Mouse (Mus musculus) MEL-GATA-1-ER (cell line): ENCODE results near the gene Jarid2.
A peak's percentile ranks its signal among the peaks of the same experiment; 100 is the strongest.
"Not testable (repeated sequence)": the region's sequence is repeated elsewhere in the genome, so short reads cannot be mapped to it uniquely, and the experiment has no call there.

Experiments used
- DNase-seq: peaks from one replicate; pipeline ENCODE4 v3.0.0-alpha.2; 2012; ENCODE audit warnings: low read depth; ENCODE audit errors: extremely low read depth

The Jarid2 gene

GRCm38 (mm10) chr13:44729424-44729971 lies at the start of gene Jarid2:
TSS of gene Jarid2 (plus strand) at chr13:44729474.
- no peak for DNase-seq

- no peak for DNase-seq
Measured at GRCm38 (mm10) chr13:44681051-44681450, 48.2 kb upstream of the Jarid2 start.

DNA sequence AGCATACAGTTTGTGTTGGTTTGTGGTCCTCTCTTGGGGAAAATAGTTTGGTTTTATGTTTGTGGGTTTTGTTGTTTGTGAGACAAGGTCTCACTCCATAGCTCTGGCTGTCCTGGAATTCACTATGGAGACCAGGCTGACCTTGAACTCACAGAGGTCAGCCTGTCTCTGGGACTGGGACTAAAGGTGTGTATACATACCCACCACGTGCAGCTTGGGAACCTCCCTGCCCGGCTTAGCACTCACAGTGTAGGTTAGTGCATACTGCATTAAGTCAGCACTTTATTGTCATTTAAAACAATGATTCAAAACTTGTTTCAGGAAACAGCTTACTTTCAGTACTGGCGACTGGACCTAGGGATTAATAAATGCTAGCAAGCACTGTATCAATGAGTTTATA lies 41.1 kb upstream of the Jarid2 start:
- no peak for DNase-seq

- DNase-seq, result peak; percentile 35
Measured at GRCm38 (mm10) chr13:44697628-44698027, 31.6 kb upstream of the Jarid2 start.

DNA sequence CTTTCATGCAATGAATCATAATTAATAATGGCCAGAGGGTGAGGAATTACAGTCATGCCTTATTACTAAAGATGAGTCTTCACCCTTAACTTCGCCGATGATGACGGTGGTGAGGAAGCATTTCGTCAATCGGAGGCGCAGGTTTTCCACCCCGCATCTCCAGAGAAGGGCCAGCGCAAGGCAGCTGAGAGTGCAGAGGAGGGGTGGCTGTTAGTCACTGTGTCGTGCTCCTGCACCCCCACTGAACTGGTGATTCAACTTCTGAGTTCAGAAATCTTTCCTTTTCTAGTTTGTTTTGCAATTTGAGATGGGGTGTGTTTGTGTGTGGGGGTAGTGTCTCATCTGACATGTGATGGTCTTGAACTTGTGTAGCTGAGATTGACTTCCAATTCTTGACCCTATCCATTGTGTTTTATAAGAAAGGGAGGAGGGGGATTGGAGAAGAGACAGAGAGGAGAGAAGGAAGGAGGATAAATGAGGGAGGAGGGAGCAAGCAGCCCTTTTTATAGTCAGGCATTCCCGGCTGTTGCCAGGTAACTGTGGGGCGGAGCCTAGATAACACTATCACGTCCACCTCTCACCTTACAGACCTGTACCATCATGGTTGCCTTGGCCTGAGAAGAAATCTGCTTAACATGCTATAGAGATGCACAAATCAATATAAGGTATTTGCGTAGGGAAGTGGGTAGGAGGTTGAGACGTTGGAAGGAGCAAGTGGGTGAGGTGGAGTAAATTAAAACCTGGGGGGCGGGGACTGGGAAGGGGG lies 25.1 kb upstream of the Jarid2 start:
- DNase-seq, result no peak

- DNase-seq, result no peak
Measured at GRCm38 (mm10) chr13:44705031-44705742, 24.1 kb upstream of the Jarid2 start.

DNA sequence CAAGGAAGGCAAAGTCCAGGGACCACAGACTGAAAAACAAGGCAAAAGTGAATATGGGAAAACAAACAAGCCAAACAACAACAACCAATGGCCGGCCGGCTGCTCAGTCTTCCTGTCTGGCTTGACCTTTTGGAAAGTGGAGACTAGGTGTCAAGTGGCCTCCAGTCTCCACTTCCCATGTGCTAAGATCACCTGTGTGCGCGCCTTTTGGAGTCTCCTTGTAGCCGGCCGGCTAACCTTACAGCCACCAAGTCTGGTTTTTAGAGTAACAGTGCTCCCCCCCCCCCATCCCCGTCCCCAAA lies 23.6 kb upstream of the Jarid2 start:
- DNase-seq, result no peak

DNA sequence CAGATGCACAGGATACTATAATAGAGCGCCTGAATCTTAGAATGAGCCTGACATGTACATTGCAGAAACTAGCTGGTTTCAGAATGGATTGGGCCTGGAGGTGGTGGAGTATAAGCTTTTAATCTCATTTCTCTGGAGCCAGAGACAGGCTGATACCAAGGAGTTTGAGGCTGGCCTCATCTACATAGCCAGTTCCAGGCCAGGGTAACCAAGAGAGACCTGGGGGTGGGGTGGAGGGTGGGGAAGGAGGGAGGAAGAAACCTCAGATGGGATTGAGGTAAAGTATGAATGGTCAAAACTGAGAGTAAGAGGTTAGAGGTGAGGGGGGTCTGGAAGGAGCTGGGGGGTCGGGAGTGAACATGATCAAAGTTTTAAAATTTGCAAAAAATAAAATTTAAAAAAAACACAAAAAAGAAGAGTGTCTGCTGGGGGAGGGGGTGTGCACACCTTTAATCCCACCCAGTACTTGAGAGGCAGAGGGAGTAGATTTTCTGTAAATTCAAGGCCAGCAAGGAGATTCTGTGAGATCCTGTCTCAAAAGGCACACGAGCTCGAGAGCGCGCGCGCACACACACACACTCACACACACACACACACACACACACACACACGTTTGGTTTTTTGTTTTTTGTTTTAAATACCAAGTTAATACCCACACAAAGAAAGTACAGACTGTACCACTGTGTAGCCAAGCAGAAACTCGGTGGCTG lies 22.9 kb upstream of the Jarid2 start:
- DNase-seq, result no peak

DNA sequence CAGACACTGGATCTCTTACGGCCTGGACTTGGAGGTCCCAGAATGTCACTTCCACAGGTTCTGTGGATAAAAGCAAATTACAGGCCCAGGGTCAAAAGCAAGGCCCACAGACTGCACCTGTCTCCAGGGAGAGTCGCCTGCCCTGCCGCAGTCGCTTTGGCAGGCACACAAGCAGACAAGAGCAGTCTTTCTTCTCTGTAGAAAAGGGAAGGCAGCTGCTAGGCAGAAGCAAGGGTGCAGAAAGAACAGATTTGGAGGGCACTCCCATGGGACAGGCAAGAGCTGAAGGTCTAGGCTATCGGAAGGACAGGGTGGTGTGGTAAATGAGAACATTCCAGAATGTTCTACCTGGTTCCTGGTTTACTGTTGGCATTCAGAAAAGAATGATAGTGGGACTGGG lies 22.1 kb upstream of the Jarid2 start:
- DNase-seq, result no peak

DNA sequence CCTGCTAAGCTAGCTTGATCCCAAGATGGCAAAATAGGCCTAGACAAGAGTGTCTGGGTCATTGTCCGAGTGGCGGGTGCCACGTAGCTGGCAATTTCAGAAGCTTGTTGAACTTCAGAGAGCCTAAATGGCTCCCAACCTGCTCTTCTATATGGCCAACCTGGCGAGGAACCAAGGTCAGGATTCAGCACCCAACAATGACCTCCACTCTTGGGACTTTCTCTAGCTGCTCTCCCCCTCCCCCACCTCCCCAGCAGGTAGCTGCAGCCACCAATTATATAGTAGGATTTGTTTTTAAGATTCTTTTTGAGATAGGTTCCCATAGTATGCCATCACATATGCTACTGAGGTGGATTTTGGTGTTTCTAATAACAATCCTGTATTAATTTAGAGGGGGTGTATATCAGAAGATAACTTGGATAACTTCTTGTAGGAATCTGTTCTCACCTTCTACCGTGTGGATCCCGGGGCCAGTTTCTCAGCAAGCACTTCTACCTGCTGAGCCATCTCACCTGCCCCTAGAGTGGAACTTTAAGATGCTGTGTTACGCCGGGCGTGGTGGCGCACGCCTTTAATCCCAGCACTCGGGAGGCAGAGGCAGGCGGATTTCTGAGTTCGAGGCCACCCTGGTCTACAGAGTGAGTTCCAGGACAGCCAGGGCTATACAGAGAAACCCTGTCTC lies 20.8 kb upstream of the Jarid2 start:
- no peak for DNase-seq

- no peak for DNase-seq
Measured at GRCm38 (mm10) chr13:44709747-44710480, 19.4 kb upstream of the Jarid2 start.

DNA sequence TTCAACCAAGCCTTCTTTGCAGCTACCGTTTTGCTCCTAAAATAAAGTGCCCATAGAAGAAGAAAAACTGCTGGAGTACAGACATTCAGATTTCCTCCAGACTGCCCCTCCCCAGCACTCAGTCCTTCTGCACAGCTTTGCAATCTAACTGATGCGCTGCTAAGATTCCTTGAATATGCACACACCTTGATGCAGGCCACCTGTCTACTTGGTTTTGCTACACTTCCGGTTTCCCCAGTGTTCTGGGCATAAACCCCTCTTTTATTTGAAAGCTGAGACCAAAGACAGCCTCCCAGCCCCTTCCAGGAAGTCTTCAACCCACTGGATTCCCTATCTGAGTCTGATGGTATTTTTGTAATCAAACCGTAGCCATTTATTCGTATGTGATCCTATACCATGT lies 18.2 kb upstream of the Jarid2 start:
- no peak for DNase-seq

DNA sequence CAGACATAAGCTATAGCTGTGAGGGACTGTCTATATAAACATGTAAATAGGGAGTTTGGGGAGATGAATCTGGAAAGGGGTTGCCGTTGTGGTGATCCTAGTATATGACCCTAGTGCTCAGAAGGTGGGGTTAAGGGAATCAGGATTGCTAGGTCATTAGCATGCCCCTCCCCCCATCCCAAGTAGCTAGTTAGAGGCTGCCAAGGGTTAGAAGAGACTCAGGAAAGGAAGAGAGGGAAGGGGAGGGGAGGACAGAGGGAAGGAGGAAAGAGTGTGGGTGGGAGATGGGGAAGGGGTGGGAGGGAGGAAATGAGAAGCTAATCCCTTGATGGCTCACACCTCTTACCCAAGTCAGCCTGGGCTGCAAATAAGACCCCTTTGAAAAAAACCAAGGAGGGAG lies 17.4 kb upstream of the Jarid2 start:
- no peak for DNase-seq

GRCm38 (mm10) chr13:44715187-44715885 lies 13.9 kb upstream of the Jarid2 start:
- DNase-seq, result no peak

DNA sequence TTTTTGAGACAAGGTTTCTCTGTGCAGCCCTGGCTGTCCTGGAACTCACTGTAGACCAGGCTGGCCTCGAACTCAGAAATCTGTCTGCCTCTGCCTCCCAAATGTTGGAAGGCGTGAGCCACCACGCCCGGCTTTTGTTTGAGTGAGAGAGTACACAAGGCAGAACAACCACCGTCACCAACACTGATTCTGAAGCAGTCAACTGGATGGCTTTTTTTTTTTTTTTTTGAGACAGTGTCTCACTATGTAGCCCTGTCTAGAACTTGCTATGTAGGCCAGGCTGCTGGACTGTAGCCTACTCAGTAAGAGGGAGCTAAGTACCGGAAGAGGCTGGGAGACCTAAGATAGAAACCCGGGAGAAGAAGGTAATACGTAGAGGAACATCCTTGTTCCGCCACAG lies 11.4 kb upstream of the Jarid2 start:
- DNase-seq, result no peak

GRCm38 (mm10) chr13:44718465-44718864 lies 10.8 kb upstream of the Jarid2 start:
- not testable (repeated sequence) for DNase-seq

DNA sequence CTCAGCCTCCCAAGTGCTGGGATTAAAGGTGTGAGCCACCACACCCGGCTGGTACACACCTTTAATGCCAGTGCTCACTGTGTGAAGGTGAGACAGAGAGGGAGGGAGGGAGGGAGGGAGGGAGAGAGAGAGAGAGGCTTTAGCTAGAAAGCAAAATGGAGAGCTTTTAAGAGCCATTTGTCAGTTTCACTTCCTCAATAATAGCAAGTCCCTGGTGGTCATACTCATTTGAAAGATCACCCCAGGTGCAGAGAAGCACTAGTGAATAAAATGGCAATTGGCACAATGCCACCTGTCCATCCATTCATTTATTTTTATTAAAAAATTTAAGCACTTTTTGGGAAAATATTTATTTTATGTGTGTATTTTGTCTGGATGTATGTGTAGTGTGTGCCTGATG lies 9.2 kb upstream of the Jarid2 start:
- no peak for DNase-seq

GRCm38 (mm10) chr13:44721891-44722547 lies 7.3 kb upstream of the Jarid2 start:
- DNase-seq, result no peak

GRCm38 (mm10) chr13:44723522-44723921 lies 5.8 kb upstream of the Jarid2 start:
- not testable (repeated sequence) for DNase-seq
